Mouse (Mus musculus) kidney, embryonic 15.5 days (tissue): Measurements from ENCODE around the gene Paip2b. TPM values are rescaled to one million over a fixed set of nuclear protein-coding genes. Genes with fewer than 3 reads are reported as not detected.

Source experiments
- ATAC-seq: fragments of 200-750 bp; cut with Nextera tagmentation; replicated peaks from 2 replicates; pipeline ENCODE4 v1.8.0; 2017; ENCODE audit warnings: moderate TSS enrichment; ENCODE audit not compliant: low FRiP score
- H3K27ac ChIP-seq: fragments of 300-500 bp; sonication (generic); 2 replicates; pipeline ENCODE4 v1.5.1; 2015; ENCODE audit warnings: mild to moderate bottlenecking, inconsistent platforms
- H3K27me3 ChIP-seq: fragments of 300-500 bp; sonication (generic); 2 replicates; pipeline ENCODE4 v1.6.1; 2015; ENCODE audit warnings: inconsistent platforms
- H3K36me3 ChIP-seq: fragments of 300-500 bp; sonication (generic); 2 replicates; pipeline ENCODE4 v1.6.1; 2015; ENCODE audit warnings: inconsistent platforms
- H3K4me1 ChIP-seq: fragments of 300-500 bp; sonication (generic); 2 replicates; pipeline ENCODE4 v1.6.1; 2015; ENCODE audit warnings: inconsistent platforms
- H3K4me2 ChIP-seq: fragments of 300-500 bp; sonication (generic); 2 replicates; pipeline ENCODE4 v1.6.1; 2015; ENCODE audit warnings: moderate library complexity, mild to moderate bottlenecking, inconsistent platforms
- H3K4me3 ChIP-seq: fragments of 300-500 bp; sonication (generic); replicated peaks from 2 replicates; pipeline ENCODE4 v1.5.1; 2015; ENCODE audit warnings: mild to moderate bottlenecking, inconsistent platforms
- H3K9ac ChIP-seq: fragments of 300-500 bp; sonication (generic); 2 replicates; pipeline ENCODE4 v1.6.1; 2015; ENCODE audit warnings: mild to moderate bottlenecking, inconsistent platforms
- H3K9me3 ChIP-seq: fragments of 300-500 bp; sonication (generic); replicated peaks from 2 replicates; pipeline ENCODE4 v1.6.1; 2016; ENCODE audit warnings: inconsistent platforms
- WGBS: fragments of 180-500 bp; shearing (Covaris S2); methylation state at CpG from one replicate; pipeline ENCODE4 v1.1.7; 2015; ENCODE audit warnings: mixed read lengths; 5-methylcytosine and 5-hydroxymethylcytosine counted together
- polyA plus RNA-seq: library from polyadenylated mRNA; unstranded; fragments of >200 nt; fragmentation: Nextera tagmentation; extraction: Ambion mirVana; gene quantifications from 2 replicates; pipeline ENCODE4 v1.2.1, GENCODE M21; 2015

The Paip2b gene
- polyA plus RNA-seq, 1 experiment from 2014 or later, result 16.8 TPM

GRCm38 (mm10) chr6:83766982-83767381 is 64.6 kb downstream of the Paip2b start:
- H3K4me2 ChIP-seq, result no peak overlapping the region
- H3K36me3 ChIP-seq, result peaks cover 39% of the 10 kb centered on the region
- 78% methylated on average over 3 of the region's 3 CpGs for WGBS
- no peak overlapping the region for H3K27ac ChIP-seq
- no peak for ATAC-seq
- peaks cover 13% of the 10 kb centered on the region for H3K4me1 ChIP-seq
- H3K9me3 ChIP-seq, result no peaks in the 10 kb centered on the region
- no peak overlapping the region for H3K4me3 ChIP-seq
- H3K27me3 ChIP-seq, result peaks cover 27% of the 10 kb centered on the region
- H3K9ac ChIP-seq, result no peak overlapping the region

GRCm38 (mm10) chr6:83762880-83763431 is 68.6 kb downstream of the Paip2b start:
- Histone ChIP-seq H3K36me3 (no peaks in the 10 kb centered on the region), H3K27ac (no peak overlapping the region), H3K4me2 (peak overlapping the region; percentile 84), H3K27me3 (peaks cover 60% of the 10 kb centered on the region), H3K9ac (peak overlapping the region; percentile 39; the same call in 1 of the 2 replicates), H3K4me1 (peaks cover 18% of the 10 kb centered on the region), H3K4me3 (peak overlapping the region; percentile 39), H3K9me3 (no peaks in the 10 kb centered on the region)
- peak; percentile 73 for ATAC-seq
- WGBS, result 1% methylated on average over 35 of the region's 35 CpGs

- peak within 1 kb of the TSS; percentile 39 for H3K4me3 ChIP-seq
Measured at GRCm38 (mm10) chr6:83762344-83762743, 69.2 kb downstream of the Paip2b start, which contains the start of gene Ankrd53. Ankrd53 (plus strand) TSS chr6:83762644.

GRCm38 (mm10) chr6:83756051-83756450 is 75.5 kb downstream of the Paip2b start:
- Histone ChIP-seq H3K9ac (no peak overlapping the region), H3K9me3 (no peaks in the 10 kb centered on the region), H3K4me3 (no peak overlapping the region), H3K27me3 (peaks cover 82% of the 10 kb centered on the region), H3K4me2 (no peak overlapping the region), H3K4me1 (0 out of 2 replicates have a peak, but pooled peaks cover 6% of the 10 kb centered on the region), H3K27ac (no peak overlapping the region), H3K36me3 (no peaks in the 10 kb centered on the region)
- 70% methylated on average over 9 of the region's 9 CpGs for WGBS
- no peak for ATAC-seq

More at GRCm38 (mm10) chr6:83762344-83762743, 69.2 kb downstream of the Paip2b start, which contains the start of gene Ankrd53:
- H3K9ac ChIP-seq, result peak within 1 kb of the TSS; percentile 39; the same call in 1 of the 2 replicates
- ATAC-seq, result no peak
- peaks cover 19% of the 10 kb centered on the region for H3K4me1 ChIP-seq
- no peaks in the 10 kb centered on the region for H3K36me3 ChIP-seq
- no peak within 1 kb of the TSS for H3K27ac ChIP-seq
- 22% methylated on average over 6 of the region's 6 CpGs for WGBS
- H3K27me3 ChIP-seq, result peaks cover 66% of the 10 kb centered on the region
- no peaks in the 10 kb centered on the region for H3K9me3 ChIP-seq
- peak within 1 kb of the TSS; percentile 84 for H3K4me2 ChIP-seq

Other genes with a start within 250 kb of the Paip2b start
- gene Clec4f, start 175.6 kb downstream of the Paip2b start, polyA plus RNA-seq, result 0.18 TPM in 1 of 2 replicates, not detected in the other
- not detected in 2 replicates for gene Cd207, start 153.9 kb downstream of the Paip2b start, polyA plus RNA-seq
- gene Vax2, start 120.5 kb downstream of the Paip2b start, polyA plus RNA-seq, result not detected in 2 replicates
- gene Atp6v1b1, start 88.8 kb downstream of the Paip2b start, polyA plus RNA-seq, result 7.0 and 8.1 TPM in 2 replicates
- gene Ankrd53, start 69.1 kb downstream of the Paip2b start, polyA plus RNA-seq, result not detected in 2 replicates
- 79.7 and 86.7 TPM in 2 replicates for gene Tex261, start 55.9 kb downstream of the Paip2b start, polyA plus RNA-seq
- 49.8 and 54.1 TPM in 2 replicates for gene Nagk, start 36.8 kb downstream of the Paip2b start, polyA plus RNA-seq
- 56.9 and 67.7 TPM in 2 replicates for gene Zfp638, start 35.4 kb upstream of the Paip2b start, polyA plus RNA-seq
- 15.3 and 15.6 TPM in 2 replicates for gene Dysf, start 176.8 kb upstream of the Paip2b start, polyA plus RNA-seq